Mouse (Mus musculus) mature B cell (primary cell): ENCODE data around the gene Snrnp35.
"Not testable (repeated sequence)": the region's sequence is repeated elsewhere in the genome, so short reads cannot be mapped to it uniquely, and the experiment has no call there.

Source experiments
- in situ Hi-C: fragments of 300-500 bp; cut with MboI; formaldehyde crosslinking; loops from 2 replicates; pipeline ENCODE4 v1.14.3; 2019

Gene Snrnp35

GRCm38 (mm10) chr5:124482966-124483654 is at the start of gene Snrnp35:
Snrnp35 (plus strand) TSS chr5:124483134.
- in situ Hi-C loops = loop anchor here (10.0 kb wide), 1 partner anchor 52 kb away; the partner anchor contains the start of gene Rilpl1

GRCm38 (mm10) chr5:124438229-124438628 is 44.7 kb upstream of the Snrnp35 start:
- in situ Hi-C loops = loop anchor here (10.0 kb wide), 2 partner anchors 57 to 427 kb away; partner anchors contain the start of genes Ccdc92 and Zfp664

- in situ Hi-C loops = loop anchor here (10.0 kb wide), 2 partner anchors 56 to 426 kb away; partner anchors contain the start of genes Ccdc92 and Zfp664
Measured at GRCm38 (mm10) chr5:124438746-124439145, 44.2 kb upstream of the Snrnp35 start.

- in situ Hi-C loops = loop anchor here (10.0 kb wide), 2 partner anchors 55 to 425 kb away; partner anchors contain the start of genes Ccdc92 and Zfp664
Measured at GRCm38 (mm10) chr5:124439447-124440093, 43.4 kb upstream of the Snrnp35 start, which contains the start of gene Kmt5a. Kmt5a (plus strand) TSS chr5:124439930.

- in situ Hi-C loops = no loop called here
Measured at GRCm38 (mm10) chr5:124440094-124440701, 42.7 kb upstream of the Snrnp35 start.

GRCm38 (mm10) chr5:124442628-124443027 is 40.3 kb upstream of the Snrnp35 start:
- in situ Hi-C loops = no loop called here

GRCm38 (mm10) chr5:124444208-124444607 is 38.7 kb upstream of the Snrnp35 start:
- in situ Hi-C loops = no loop called here

- in situ Hi-C loops = no loop called here
Measured at GRCm38 (mm10) chr5:124444661-124445561, 38.0 kb upstream of the Snrnp35 start.

GRCm38 (mm10) chr5:124445621-124446293 is 37.2 kb upstream of the Snrnp35 start:
- in situ Hi-C loops = no loop called here

GRCm38 (mm10) chr5:124446301-124446881 is 36.5 kb upstream of the Snrnp35 start:
- in situ Hi-C loops = no loop called here

- in situ Hi-C loops = no loop called here
Measured at GRCm38 (mm10) chr5:124449494-124449893, 33.4 kb upstream of the Snrnp35 start.

- in situ Hi-C loops = no loop called here
Measured at GRCm38 (mm10) chr5:124450051-124450450, 32.9 kb upstream of the Snrnp35 start.

- in situ Hi-C loops = no loop called here
Measured at GRCm38 (mm10) chr5:124450641-124451340, 32.1 kb upstream of the Snrnp35 start.

- in situ Hi-C loops = no loop called here
Measured at GRCm38 (mm10) chr5:124452494-124453228, 30.3 kb upstream of the Snrnp35 start.

GRCm38 (mm10) chr5:124453339-124454081 is 29.4 kb upstream of the Snrnp35 start:
- in situ Hi-C loops = no loop called here

- in situ Hi-C loops = no loop called here
Measured at GRCm38 (mm10) chr5:124454082-124454419, 28.9 kb upstream of the Snrnp35 start.

GRCm38 (mm10) chr5:124456762-124457161 is 26.2 kb upstream of the Snrnp35 start:
- in situ Hi-C loops = no loop called here

- in situ Hi-C loops = not testable (repeated sequence)
Measured at GRCm38 (mm10) chr5:124460922-124461321, 22.0 kb upstream of the Snrnp35 start.
